Mouse (Mus musculus) lung, postnatal 0 days (tissue): ENCODE data around the gene Gpx6.

Experiments
- CTCF ChIP-seq: IDR thresholded peaks from 2 replicates; pipeline ENCODE4 v1.5.1; 2016; ENCODE audit warnings: antibody characterized with exemption, mild to moderate bottlenecking
- EP300 ChIP-seq: IDR thresholded peaks from 2 replicates; pipeline ENCODE4 v1.6.1; 2016; ENCODE audit warnings: antibody characterized with exemption, mild to moderate bottlenecking, control low read depth

- TF ChIP-seq CTCF (no peak), EP300 (0 out of 2 replicates have a peak, but pooled peaks have one; percentile 34)
Observed at GRCm38 (mm10) chr13:21279559-21279958, 32.4 kb upstream of the Gpx6 start.
